ENCODE assay signal across 8 mouse cellular contexts in the genomic region with DNA sequence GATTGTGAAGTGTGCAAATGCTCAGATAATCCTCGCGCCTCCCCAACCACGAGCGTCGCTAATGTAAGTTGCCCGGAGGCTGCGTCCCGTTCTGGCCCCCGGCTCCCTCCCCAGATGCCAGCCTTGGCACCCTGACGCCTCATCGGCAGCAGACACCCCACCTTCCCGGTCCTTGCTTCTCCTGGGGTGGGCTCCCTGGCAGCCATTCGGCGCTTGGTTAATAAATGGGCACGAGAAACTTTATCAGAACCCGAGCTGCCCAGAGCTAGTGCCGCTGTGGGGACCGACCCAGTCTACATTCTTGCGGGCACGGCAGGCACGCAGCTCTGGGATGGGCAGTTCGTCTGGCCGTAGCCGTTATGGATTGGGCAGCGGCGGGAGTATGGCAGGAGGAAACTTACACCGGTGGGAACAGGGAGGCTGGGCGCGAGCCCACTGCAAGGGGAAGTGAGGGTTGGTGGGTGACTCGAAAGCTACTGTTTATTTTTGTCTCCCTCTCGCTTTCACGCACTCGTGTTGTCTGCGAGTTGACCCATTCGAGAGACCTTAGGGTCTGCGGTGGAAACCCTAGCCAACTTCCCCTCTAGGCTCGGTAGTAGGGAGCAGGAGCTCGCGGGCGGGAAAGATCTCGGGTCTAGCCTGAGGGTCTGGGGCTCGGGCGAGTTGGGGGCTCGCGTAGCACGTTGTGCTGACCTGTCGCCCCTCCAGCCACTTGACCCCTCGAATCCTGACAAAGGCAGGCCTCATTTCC. TPM values are rescaled to one million over a fixed set of nuclear protein-coding genes. Genes with fewer than 3 reads are reported as not detected.
A peak's percentile ranks its signal among the peaks of the same experiment; 100 is the strongest.
DNase-seq lines count a peak whose midpoint lies in the region; ATAC-seq and TF ChIP-seq lines count a peak whose summit lies in the region.

No protein-coding gene starts in this region.

- H3K36me3 ChIP-seq in embryonic facial prominence, embryonic 14.5 days (ENCODE audit: control insufficient read depth, insufficient read depth, low read length) = no peaks in the 10 kb centered on the region
- H3K36me3 ChIP-seq in heart, embryonic 12.5 days = 0 out of 2 replicates have a peak, but pooled peaks cover under 1% of the 10 kb centered on the region
- H3K36me3 ChIP-seq in kidney, embryonic 16.5 days (ENCODE audit: insufficient read depth, low read length) = no peaks in the 10 kb centered on the region
- no peaks in the 10 kb centered on the region for H3K36me3 ChIP-seq in lung, embryonic 16.5 days (ENCODE audit: control insufficient read depth, insufficient read depth, low read length)

- no peaks in the 10 kb centered on the region for H3K27me3 ChIP-seq in embryonic facial prominence, embryonic 14.5 days (replicated peaks; ENCODE audit: control insufficient read depth, insufficient read depth, low read length)
- no peaks in the 10 kb centered on the region for H3K27me3 ChIP-seq in heart, embryonic 12.5 days (replicated peaks)
- no peaks in the 10 kb centered on the region for H3K27me3 ChIP-seq in kidney, embryonic 16.5 days (ENCODE audit: insufficient read depth, low read length)
- no peaks in the 10 kb centered on the region for H3K27me3 ChIP-seq in lung, embryonic 16.5 days (ENCODE audit: control insufficient read depth, insufficient read depth, low read depth, low read length)

- WGBS in embryonic facial prominence, embryonic 14.5 days = 1% methylated on average over 48 of the region's 48 CpGs
- under 1% methylated on average over 48 of the region's 48 CpGs for WGBS in heart, embryonic 12.5 days
- under 1% methylated on average over 48 of the region's 48 CpGs for WGBS in kidney, embryonic 16.5 days
- under 1% methylated on average over 48 of the region's 48 CpGs for WGBS in lung, embryonic 16.5 days
- WGBS in olfactory bulb, adult 2 months = under 1% methylated on average over 48 of the region's 48 CpGs

- peak overlapping the region; percentile 98 for H3K9ac ChIP-seq in embryonic facial prominence, embryonic 14.5 days (ENCODE audit: low read depth, low read length)
- H3K9ac ChIP-seq in heart, embryonic 12.5 days = peak overlapping the region; percentile 100
- H3K9ac ChIP-seq in kidney, embryonic 16.5 days (replicated peaks; ENCODE audit: low read length) = peak overlapping the region; percentile 99
- H3K9ac ChIP-seq in lung, embryonic 16.5 days (ENCODE audit: low read length) = peak overlapping the region; percentile 100

- TF ChIP-seq CTCF in olfactory bulb, adult 2 months (IDR thresholded peaks at IDR 0.05; ENCODE audit: insufficient read depth, low read depth, low read length) = no peak

- H3K4me1 ChIP-seq in embryonic facial prominence, embryonic 14.5 days (ENCODE audit: control insufficient read depth, insufficient read depth, low read length) = peaks cover 13% of the 10 kb centered on the region
- H3K4me1 ChIP-seq in heart, embryonic 12.5 days (replicated peaks) = peaks cover 34% of the 10 kb centered on the region
- peaks cover 30% of the 10 kb centered on the region for H3K4me1 ChIP-seq in kidney, embryonic 16.5 days (ENCODE audit: insufficient read depth, low read length)
- H3K4me1 ChIP-seq in lung, embryonic 16.5 days (replicated peaks; ENCODE audit: control insufficient read depth, insufficient read depth, low read length) = peaks cover 22% of the 10 kb centered on the region
- peaks cover 21% of the 10 kb centered on the region for H3K4me1 ChIP-seq in olfactory bulb, adult 2 months (ENCODE audit: control insufficient read depth, insufficient read depth, low read length)

- ATAC-seq in embryonic facial prominence, embryonic 14.5 days (ENCODE audit: low read depth) = no peak
- ATAC-seq in heart, embryonic 12.5 days (ENCODE audit: insufficient number of reproducible peaks, low FRiP score) = 0 out of 2 replicates have a peak, but pooled peaks have one; percentile 13
- peak; percentile 21 for ATAC-seq in kidney, embryonic 16.5 days (ENCODE audit: low FRiP score, low TSS enrichment)
- peak; percentile 21 for ATAC-seq in lung, embryonic 16.5 days (ENCODE audit: low read depth)

- H3K9me3 ChIP-seq in embryonic facial prominence, embryonic 14.5 days (ENCODE audit: control insufficient read depth, low read length) = no peaks in the 10 kb centered on the region
- no peaks in the 10 kb centered on the region for H3K9me3 ChIP-seq in heart, embryonic 12.5 days (replicated peaks)
- H3K9me3 ChIP-seq in kidney, embryonic 16.5 days (ENCODE audit: low read length) = no peaks in the 10 kb centered on the region
- no peaks in the 10 kb centered on the region for H3K9me3 ChIP-seq in lung, embryonic 16.5 days (ENCODE audit: control insufficient read depth, low read length)

- H3K4me3 ChIP-seq in embryonic facial prominence, embryonic 14.5 days (ENCODE audit: low read depth, low read length) = peak overlapping the region; percentile 72
- H3K4me3 ChIP-seq in heart, embryonic 12.5 days = peak overlapping the region; percentile 99
- H3K4me3 ChIP-seq in kidney, embryonic 16.5 days (ENCODE audit: low read length) = peak overlapping the region; percentile 68
- peak overlapping the region; percentile 79 for H3K4me3 ChIP-seq in lung, embryonic 16.5 days (ENCODE audit: low read length)
- H3K4me3 ChIP-seq in olfactory bulb, adult 2 months (ENCODE audit: insufficient read depth, low read depth, low read length) = peak overlapping the region; percentile 77

- peak; percentile 32 to 39 for DNase-seq in CD8-positive naive resting alpha-beta T cell, adult 2 months (ENCODE audit: low read depth in 2 of 2, low spot score in 2 of 2)
- DNase-seq in adrenal gland, adult 8-10 months = peak; percentile 57
- peak; percentile 73 for DNase-seq in embryonic facial prominence, embryonic 14.5 days (ENCODE audit: low spot score)
- peak; percentile 68 for DNase-seq in thymus, postnatal 25 days

- H3K4me2 ChIP-seq in embryonic facial prominence, embryonic 14.5 days (ENCODE audit: low read depth, low read length) = peak overlapping the region; percentile 84
- H3K4me2 ChIP-seq in heart, embryonic 12.5 days = peak overlapping the region; percentile 81
- H3K4me2 ChIP-seq in kidney, embryonic 16.5 days (replicated peaks; ENCODE audit: low read depth, low read length) = peak overlapping the region; percentile 76
- H3K4me2 ChIP-seq in lung, embryonic 16.5 days (ENCODE audit: low read depth, low read length) = peak overlapping the region; percentile 76

- H3K27ac ChIP-seq in embryonic facial prominence, embryonic 14.5 days (replicated peaks; ENCODE audit: low read depth, low read length) = peak overlapping the region; percentile 99
- peak overlapping the region; percentile 99 for H3K27ac ChIP-seq in heart, embryonic 12.5 days (ENCODE audit: poor library complexity, severe bottlenecking)
- H3K27ac ChIP-seq in kidney, embryonic 16.5 days (ENCODE audit: low read length) = peak overlapping the region; percentile 100
- H3K27ac ChIP-seq in lung, embryonic 16.5 days (ENCODE audit: low read length) = peak overlapping the region; percentile 97
- peak overlapping the region; percentile 81 for H3K27ac ChIP-seq in olfactory bulb, adult 2 months (ENCODE audit: insufficient read depth, low read depth, low read length)

- TF ChIP-seq POLR2A in olfactory bulb, adult 2 months (IDR thresholded peaks at IDR 0.05; ENCODE audit: insufficient read depth, low read depth, low read length) = no peak; the same call in 1 of the 2 replicates

RNA-seq across cellular contexts. Expression of gene Anp32a, which starts 1.5 kb away (rescaled TPM):
- 100 to 1,000 TPM; 271 to 383 (median 310) TPM for total RNA-seq in adrenal gland, adult 8-10 months (2022)
- 107 and 112 TPM in 2 replicates for polyA plus RNA-seq in embryonic facial prominence, embryonic 14.5 days (2014; fragmentation: Nextera tagmentation; extraction: Ambion mirVana)
- 156 and 158 TPM in 2 replicates for polyA plus RNA-seq in heart, embryonic 12.5 days (2016; fragmentation: Nextera tagmentation; extraction: Ambion mirVana)
- 196 and 238 TPM in 2 replicates for polyA plus RNA-seq in kidney, embryonic 16.5 days (2015; fragmentation: Nextera tagmentation; extraction: Ambion mirVana)
- polyA plus RNA-seq in lung, embryonic 16.5 days (2015; fragmentation: Nextera tagmentation; extraction: Ambion mirVana) = 195 and 205 TPM in 2 replicates
- polyA plus RNA-seq in olfactory bulb, adult 2 months (2012; ENCODE audit: insufficient read depth, insufficient read length, low replicate concordance, missing spikeins) = 1,184 TPM in 1 of 2 replicates, not detected in the other
